Mouse (Mus musculus) neural tube, embryonic 11.5 days (tissue): ENCODE results near the gene Fbxo21. TPM values are rescaled to one million over a fixed set of nuclear protein-coding genes. Genes with fewer than 3 reads are reported as not detected.
A peak's percentile ranks its signal among the peaks of the same experiment; 100 is the strongest.

ENCODE experiments used
- ATAC-seq: fragments of 200-750 bp; cut with Nextera tagmentation; 2 replicates; pipeline ENCODE4 v1.8.0; 2017; ENCODE audit warnings: moderate number of reproducible peaks, mild to moderate bottlenecking, moderate TSS enrichment, moderate library complexity; ENCODE audit not compliant: insufficient read depth, low FRiP score, low TSS enrichment
- DNase-seq: peaks from one replicate; pipeline ENCODE4 v3.0.0-alpha.2; 2015; ENCODE audit warnings: low spot score
- H3K27ac ChIP-seq: fragments of 300-500 bp; sonication (generic); 2 replicates; pipeline ENCODE4 v1.5.1; 2014; ENCODE audit warnings: low read depth, mild to moderate bottlenecking, low read length
- H3K27me3 ChIP-seq: fragments of 300-500 bp; sonication (generic); 2 replicates; pipeline ENCODE4 v1.6.1; 2014; ENCODE audit warnings: mild to moderate bottlenecking, low read length, mixed read lengths; ENCODE audit not compliant: control insufficient read depth, insufficient read depth
- H3K36me3 ChIP-seq: fragments of 300-500 bp; sonication (generic); 2 replicates; pipeline ENCODE4 v1.6.1; 2014; ENCODE audit warnings: mild to moderate bottlenecking, low read length, moderate library complexity, mixed read lengths; ENCODE audit not compliant: control insufficient read depth, insufficient read depth
- H3K4me1 ChIP-seq: fragments of 300-500 bp; sonication (generic); 2 replicates; pipeline ENCODE4 v1.6.1; 2014; ENCODE audit warnings: low read length, mixed read lengths; ENCODE audit not compliant: control insufficient read depth, insufficient read depth
- H3K4me2 ChIP-seq: fragments of 300-500 bp; sonication (generic); 2 replicates; pipeline ENCODE4 v1.6.1; 2014; ENCODE audit warnings: low read depth, mild to moderate bottlenecking, moderate library complexity
- H3K4me3 ChIP-seq: fragments of 300-500 bp; sonication (generic); 2 replicates; pipeline ENCODE4 v1.5.1; 2014; ENCODE audit warnings: low read depth, low read length
- H3K9ac ChIP-seq: fragments of 300-500 bp; sonication (generic); 2 replicates; pipeline ENCODE4 v1.6.1; 2014; ENCODE audit warnings: mild to moderate bottlenecking, low read length
- H3K9me3 ChIP-seq: fragments of 300-500 bp; sonication (generic); 2 replicates; pipeline ENCODE4 v1.6.1; 2016; ENCODE audit warnings: low read length; ENCODE audit not compliant: control insufficient read depth
- WGBS: fragments of 180-500 bp; shearing (Covaris S2); extraction: QIAGEN DNeasy Blood & Tissue Kit; methylation state at CpG from one replicate; pipeline ENCODE4 v1.1.7; 2014; 5-methylcytosine and 5-hydroxymethylcytosine counted together
- polyA plus RNA-seq: library from polyadenylated mRNA; unstranded; fragments of >200 nt; fragmentation: Nextera tagmentation; extraction: Ambion mirVana; gene quantifications from 2 replicates; pipeline ENCODE4 v1.2.1, GENCODE M21; 2014

Gene Fbxo21
- polyA plus RNA-seq, 1 experiment from 2014 or later = 107 TPM

GRCm38 (mm10) chr5:117976263-117976656 is 270 bp upstream of the Fbxo21 start:
- Histone ChIP-seq H3K9me3 (no peaks in the 10 kb centered on the region), H3K4me1 (peaks cover 7% of the 10 kb centered on the region), H3K4me2 (peak overlapping the region; percentile 17; the same call in 1 of the 2 replicates), H3K4me3 (peak overlapping the region; percentile 100), H3K27me3 (no peaks in the 10 kb centered on the region), H3K9ac (peak overlapping the region; percentile 98), H3K27ac (no peak overlapping the region), H3K36me3 (peaks cover 2% of the 10 kb centered on the region; the same call in 1 of the 2 replicates)
- ATAC-seq = peak; percentile 11; the same call in 1 of the 2 replicates
- 23% methylated on average over 19 of the region's 19 CpGs for WGBS
- DNase-seq = no peak

DNA sequence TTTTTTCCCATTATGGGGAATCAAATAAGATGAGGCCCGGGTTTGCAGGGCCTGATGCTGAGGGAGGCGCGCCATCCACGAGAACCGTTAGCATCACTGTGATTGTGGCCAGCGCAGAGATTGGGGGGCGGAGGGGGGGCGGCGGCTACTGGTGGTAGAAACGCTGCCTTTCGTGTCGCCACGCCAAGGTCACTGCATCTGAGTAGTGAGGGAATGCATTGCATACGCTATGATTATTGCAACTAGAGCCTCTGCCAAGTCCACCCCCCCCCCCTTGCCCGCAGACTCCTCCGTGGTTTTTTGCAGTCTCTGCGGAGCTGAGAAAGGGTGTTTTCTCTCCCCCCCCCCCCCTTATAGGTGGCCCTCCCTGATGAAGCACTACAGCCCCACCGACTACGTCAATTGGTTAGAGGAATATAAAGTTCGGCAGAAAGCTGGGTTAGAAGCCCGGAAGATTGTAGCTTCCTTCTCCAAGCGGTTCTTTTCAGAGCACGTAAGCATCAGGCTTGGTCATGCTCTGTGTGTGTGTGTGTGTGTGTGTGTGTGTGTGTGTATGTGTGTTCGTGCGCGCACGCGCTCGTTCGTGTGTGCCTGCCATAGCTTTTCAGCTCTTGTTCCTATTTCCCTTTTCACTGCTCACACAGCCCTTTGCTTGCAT is 1.1 kb downstream of the Fbxo21 start:
- Histone ChIP-seq H3K4me2 (peak overlapping the region; percentile 55), H3K4me3 (peak overlapping the region; percentile 100), H3K9ac (peak overlapping the region; percentile 98), H3K27me3 (no peaks in the 10 kb centered on the region), H3K9me3 (no peaks in the 10 kb centered on the region), H3K4me1 (peaks cover 7% of the 10 kb centered on the region), H3K27ac (no peak overlapping the region), H3K36me3 (peaks cover 5% of the 10 kb centered on the region; the same call in 1 of the 2 replicates)
- DNase-seq (no peak), ATAC-seq (no peak)
- WGBS = 11% methylated on average over 30 of the region's 30 CpGs

GRCm38 (mm10) chr5:117978159-117978697 is 1.7 kb downstream of the Fbxo21 start:
- 51% methylated on average over 17 of the region's 17 CpGs for WGBS
- ATAC-seq (no peak), DNase-seq (no peak)
- Histone ChIP-seq H3K36me3 (peaks cover 5% of the 10 kb centered on the region; the same call in 1 of the 2 replicates), H3K4me2 (peak overlapping the region; percentile 55), H3K27me3 (no peaks in the 10 kb centered on the region), H3K9me3 (no peaks in the 10 kb centered on the region), H3K27ac (no peak overlapping the region), H3K4me1 (peaks cover 7% of the 10 kb centered on the region), H3K9ac (peak overlapping the region; percentile 98), H3K4me3 (peak overlapping the region; percentile 100)

DNA sequence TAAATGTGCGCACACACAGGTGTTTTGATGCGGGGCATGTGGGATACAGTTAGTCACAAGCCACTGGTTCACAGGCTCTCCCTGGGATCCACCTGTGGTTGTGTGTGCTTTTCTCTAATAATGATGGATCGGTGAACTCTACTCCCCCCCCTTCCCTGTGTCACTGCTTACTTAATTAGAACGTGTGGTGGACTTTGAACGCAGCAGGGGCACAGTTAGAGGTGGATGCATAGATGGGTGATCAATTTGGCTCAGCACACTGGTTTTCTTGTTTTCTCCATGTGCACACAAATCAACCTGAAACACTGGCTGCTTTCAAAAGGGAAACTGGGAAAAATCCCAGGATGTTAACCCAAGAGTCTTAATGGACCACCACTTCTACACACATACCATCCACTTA is 2.6 kb downstream of the Fbxo21 start:
- no peaks in the 10 kb centered on the region for H3K27me3 ChIP-seq
- 84% methylated on average over 5 of the region's 5 CpGs for WGBS
- H3K4me1 ChIP-seq = peaks cover 11% of the 10 kb centered on the region
- no peak overlapping the region for H3K4me3 ChIP-seq
- no peaks in the 10 kb centered on the region for H3K9me3 ChIP-seq
- H3K4me2 ChIP-seq = no peak overlapping the region
- no peak overlapping the region for H3K27ac ChIP-seq
- no peak overlapping the region for H3K9ac ChIP-seq
- no peak for ATAC-seq
- DNase-seq = no peak
- peaks cover 11% of the 10 kb centered on the region for H3K36me3 ChIP-seq

GRCm38 (mm10) chr5:117980921-117981320 is 4.4 kb downstream of the Fbxo21 start:
- ATAC-seq (no peak), DNase-seq (no peak)
- H3K4me1 ChIP-seq = peaks cover 11% of the 10 kb centered on the region
- no peak overlapping the region for H3K4me2 ChIP-seq
- no peak overlapping the region for H3K27ac ChIP-seq
- H3K9me3 ChIP-seq = no peaks in the 10 kb centered on the region
- H3K27me3 ChIP-seq = no peaks in the 10 kb centered on the region
- 95% methylated on average over 8 of the region's 8 CpGs for WGBS
- H3K4me3 ChIP-seq = no peak overlapping the region
- no peak overlapping the region for H3K9ac ChIP-seq
- H3K36me3 ChIP-seq = peaks cover 11% of the 10 kb centered on the region

GRCm38 (mm10) chr5:117981943-117982342 is 5.4 kb downstream of the Fbxo21 start:
- no peak for DNase-seq
- Histone ChIP-seq H3K4me1 (peaks cover 11% of the 10 kb centered on the region), H3K27ac (no peak overlapping the region), H3K9me3 (no peaks in the 10 kb centered on the region), H3K9ac (no peak overlapping the region), H3K36me3 (peaks cover 16% of the 10 kb centered on the region), H3K27me3 (no peaks in the 10 kb centered on the region), H3K4me2 (no peak overlapping the region), H3K4me3 (no peak overlapping the region)
- ATAC-seq = no peak
- WGBS = 92% methylated on average over 5 of the region's 5 CpGs

DNA sequence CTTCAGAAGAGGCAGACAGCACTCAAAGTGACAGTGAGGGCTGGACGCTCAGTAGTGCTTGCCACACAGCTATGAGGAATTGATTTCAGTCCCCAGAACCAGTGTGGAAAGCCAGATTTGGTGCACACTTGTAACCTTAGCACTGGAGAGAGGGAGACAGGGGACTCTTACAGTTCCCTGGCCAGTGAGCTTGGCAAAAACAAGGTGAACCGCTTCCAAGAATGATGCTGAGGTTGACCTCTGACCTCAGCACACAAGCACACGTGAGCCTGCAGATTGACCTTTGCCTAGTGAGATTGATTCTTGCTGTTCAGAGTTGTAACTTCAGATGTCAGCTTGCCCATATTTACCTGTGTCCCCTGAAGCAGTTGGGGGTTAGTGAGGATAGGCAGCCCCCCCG is 9.8 kb downstream of the Fbxo21 start:
- H3K27ac ChIP-seq = no peak overlapping the region
- peaks cover 4% of the 10 kb centered on the region; the same call in 1 of the 2 replicates for H3K4me1 ChIP-seq
- no peak overlapping the region for H3K9ac ChIP-seq
- WGBS = 65% methylated on average over 4 of the region's 4 CpGs
- DNase-seq = no peak
- H3K9me3 ChIP-seq = no peaks in the 10 kb centered on the region
- peaks cover 28% of the 10 kb centered on the region for H3K36me3 ChIP-seq
- H3K4me2 ChIP-seq = no peak overlapping the region
- no peak for ATAC-seq
- no peak overlapping the region for H3K4me3 ChIP-seq
- no peaks in the 10 kb centered on the region for H3K27me3 ChIP-seq

DNA sequence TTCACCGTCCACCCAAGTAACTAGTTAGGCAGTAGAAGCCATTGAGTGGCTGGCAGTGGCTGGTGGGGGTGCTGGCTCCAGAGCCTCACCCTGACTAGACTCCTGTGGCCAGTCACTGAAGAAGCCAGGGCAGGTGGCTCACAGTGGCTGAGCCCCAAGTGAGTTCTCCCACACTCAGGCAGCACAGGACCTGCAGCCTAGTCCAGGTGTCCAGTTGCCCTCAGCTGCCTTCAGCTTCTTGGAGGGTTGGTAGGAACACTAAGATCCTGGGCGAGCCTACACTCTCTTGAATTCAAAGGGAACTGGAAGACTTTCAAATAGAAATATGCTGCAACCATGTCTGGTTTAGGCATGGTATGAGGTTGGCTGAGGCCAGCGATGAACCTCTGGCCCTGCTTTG is 11.4 kb downstream of the Fbxo21 start:
- no peak for DNase-seq
- H3K36me3 ChIP-seq = peaks cover 32% of the 10 kb centered on the region
- H3K27ac ChIP-seq = no peak overlapping the region
- no peak overlapping the region for H3K4me3 ChIP-seq
- 88% methylated on average over 3 of the region's 3 CpGs for WGBS
- no peak overlapping the region for H3K4me2 ChIP-seq
- H3K27me3 ChIP-seq = no peaks in the 10 kb centered on the region
- ATAC-seq = no peak
- no peak overlapping the region for H3K9ac ChIP-seq
- peaks cover 4% of the 10 kb centered on the region; the same call in 1 of the 2 replicates for H3K4me1 ChIP-seq
- H3K9me3 ChIP-seq = no peaks in the 10 kb centered on the region

DNA sequence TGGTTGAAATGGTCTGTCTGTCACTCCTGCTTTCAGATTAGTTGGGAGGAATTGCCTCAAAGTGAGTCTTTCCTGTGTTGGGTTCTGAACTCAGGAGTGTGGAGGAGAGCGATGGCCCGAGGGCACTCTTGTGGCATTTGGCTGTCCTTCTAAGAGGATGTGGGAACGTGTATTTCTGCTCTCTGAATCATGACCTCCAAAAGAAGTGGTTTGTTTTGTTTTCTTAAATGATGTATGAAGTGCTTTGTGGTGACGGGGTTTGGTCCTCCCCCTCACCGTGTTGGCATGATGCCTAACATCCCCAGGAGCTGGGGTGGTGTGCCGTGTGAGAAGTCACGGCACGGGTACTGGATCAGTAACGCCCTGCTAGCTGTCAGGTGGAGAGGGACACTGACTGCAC is 11.8 kb downstream of the Fbxo21 start:
- no peak for ATAC-seq

More for the DNA sequence above, 11.8 kb downstream of the Fbxo21 start:
- 90% methylated on average over 9 of the region's 9 CpGs for WGBS
- no peak overlapping the region for H3K4me3 ChIP-seq
- no peak overlapping the region for H3K4me2 ChIP-seq
- H3K27me3 ChIP-seq = no peaks in the 10 kb centered on the region
- H3K4me1 ChIP-seq = peaks cover 4% of the 10 kb centered on the region; the same call in 1 of the 2 replicates
- no peak overlapping the region for H3K27ac ChIP-seq
- no peak overlapping the region for H3K9ac ChIP-seq
- H3K36me3 ChIP-seq = peaks cover 32% of the 10 kb centered on the region
- DNase-seq = no peak
- H3K9me3 ChIP-seq = no peaks in the 10 kb centered on the region
